16 mouse cellular contexts compared by ENCODE assay signal in genomic region chr10:40275991-40276390, GRCm38 (mm10). TPM values are rescaled to one million over a fixed set of nuclear protein-coding genes. Genes with fewer than 3 reads are reported as not detected.
DNase-seq lines count a peak whose midpoint lies in the region; ATAC-seq and TF ChIP-seq lines count a peak whose summit lies in the region.
"Had no signal": no experiment of that assay in that cellular context is flagged by ENCODE, and none has a peak within 500 bp of the region (broad histone marks: within the 10 kb centered on the region; RNA-seq: fewer than 3 reads in every experiment).

No protein-coding gene starts in this region.

- 0 out of 2 replicates have a peak, but pooled peaks have one; percentile 7 for ATAC-seq in liver, embryonic 13.5 days (ENCODE audit: low read depth)
- ATAC-seq in monocyte, adult 5-6 weeks (replicated peaks; ENCODE audit: insufficient number of reproducible peaks, low FRiP score, low TSS enrichment, poor library complexity, severe bottlenecking) = peak; percentile 96
- no peak for ATAC-seq in midbrain, embryonic 15.5 days (replicated peaks)
- no peak for ATAC-seq in midbrain, embryonic 14.5 days (ENCODE audit: low FRiP score, low TSS enrichment)

- no peaks in the 10 kb centered on the region for H3K27me3 ChIP-seq in liver, embryonic 13.5 days
- no peaks in the 10 kb centered on the region for H3K27me3 ChIP-seq in midbrain, embryonic 15.5 days (replicated peaks)
- no peaks in the 10 kb centered on the region for H3K27me3 ChIP-seq in midbrain, embryonic 14.5 days (ENCODE audit: control insufficient read depth, insufficient read depth, low read length)
- H3K27me3 ChIP-seq: heart, embryonic 12.5 days; neural tube, embryonic 15.5 days had no signal

- TF ChIP-seq POLR2A in bone marrow, adult 2 months (IDR thresholded peaks at IDR 0.05; ENCODE audit: borderline replicate concordance, control insufficient read depth, low read depth, low read length) = no peak

- H3K27ac ChIP-seq in bone marrow, adult 2 months (ENCODE audit: control insufficient read depth, insufficient read depth, low read depth, low read length, poor library complexity) = peak overlapping the region; percentile 84
- H3K27ac ChIP-seq in liver, embryonic 13.5 days = peak overlapping the region; percentile 76
- H3K27ac ChIP-seq in midbrain, embryonic 15.5 days = no peak overlapping the region
- H3K27ac ChIP-seq in midbrain, embryonic 14.5 days (replicated peaks; ENCODE audit: low read depth, low read length) = no peak overlapping the region
- H3K27ac ChIP-seq: hindbrain, embryonic 14.5 days; midbrain, embryonic 10.5 days; neural tube, embryonic 15.5 days had no signal

- WGBS in bone marrow, adult 2 months = 2% methylated on average over 7 of the region's 7 CpGs
- WGBS in liver, embryonic 13.5 days (ENCODE audit: insufficient replicate concordance) = 22% methylated on average over 7 of the region's 7 CpGs
- WGBS in midbrain, embryonic 15.5 days = 85% methylated on average over 7 of the region's 7 CpGs
- 86% methylated on average over 7 of the region's 7 CpGs for WGBS in midbrain, embryonic 14.5 days

- H3K4me1 ChIP-seq in bone marrow, adult 2 months (ENCODE audit: control insufficient read depth, insufficient read depth, low read length) = no peaks in the 10 kb centered on the region; the same call in 1 of the 2 replicates
- peaks cover 62% of the 10 kb centered on the region for H3K4me1 ChIP-seq in liver, embryonic 13.5 days (replicated peaks)
- H3K4me1 ChIP-seq in midbrain, embryonic 15.5 days = no peaks in the 10 kb centered on the region
- no peaks in the 10 kb centered on the region for H3K4me1 ChIP-seq in midbrain, embryonic 14.5 days (ENCODE audit: control insufficient read depth, insufficient read depth, low read length)
- H3K4me1 ChIP-seq: heart, embryonic 12.5 days; midbrain, embryonic 10.5 days; neural tube, embryonic 15.5 days had no signal

- TF ChIP-seq CTCF in bone marrow, adult 2 months (IDR thresholded peaks at IDR 0.05; ENCODE audit: control insufficient read depth, insufficient read depth, low read length) = no peak

- no peaks in the 10 kb centered on the region for H3K36me3 ChIP-seq in liver, embryonic 13.5 days
- H3K36me3 ChIP-seq in midbrain, embryonic 15.5 days (replicated peaks) = no peaks in the 10 kb centered on the region
- H3K36me3 ChIP-seq in midbrain, embryonic 14.5 days (ENCODE audit: control insufficient read depth, insufficient read depth, low read length) = no peaks in the 10 kb centered on the region
- H3K36me3 ChIP-seq: heart, embryonic 12.5 days; midbrain, embryonic 10.5 days; neural tube, embryonic 15.5 days had no signal

- no peaks in the 10 kb centered on the region for H3K9me3 ChIP-seq in liver, embryonic 13.5 days (replicated peaks)
- H3K9me3 ChIP-seq in midbrain, embryonic 15.5 days = no peaks in the 10 kb centered on the region
- H3K9me3 ChIP-seq in midbrain, embryonic 14.5 days (ENCODE audit: control insufficient read depth, low read length) = no peaks in the 10 kb centered on the region
- H3K9me3 ChIP-seq: heart, embryonic 12.5 days; midbrain, embryonic 10.5 days; neural tube, embryonic 15.5 days had no signal

- peak overlapping the region; percentile 27; the same call in 1 of the 2 replicates for H3K4me2 ChIP-seq in liver, embryonic 13.5 days
- no peak overlapping the region for H3K4me2 ChIP-seq in midbrain, embryonic 15.5 days
- H3K4me2 ChIP-seq in midbrain, embryonic 14.5 days (ENCODE audit: low read length) = no peak overlapping the region
- H3K4me2 ChIP-seq: heart, embryonic 12.5 days; hindbrain, embryonic 14.5 days; neural tube, embryonic 15.5 days had no signal

- peak; percentile 41 for DNase-seq in layer of hippocampus, adult 9-11 months
- DNase-seq in layer of hippocampus, adult 9-10 months (ENCODE audit: low spot score) = no peak
- DNase-seq in liver, embryonic 13.5 days = peak; percentile 16
- no peak for DNase-seq in adipocyte (ENCODE audit: low spot score)
- no peak for DNase-seq in midbrain, embryonic 14.5 days
- DNase-seq: adrenal gland, postnatal 14 days; cerebellum, adult 11-12 months; kidney, adult 2 months; right cerebral cortex, postnatal 14 days had no signal

- H3K4me3 ChIP-seq in bone marrow, adult 2 months (replicated peaks; ENCODE audit: control insufficient read depth, low read depth, low read length) = peak overlapping the region; percentile 22
- no peak overlapping the region for H3K4me3 ChIP-seq in liver, embryonic 13.5 days (replicated peaks)
- H3K4me3 ChIP-seq in midbrain, embryonic 15.5 days = no peak overlapping the region
- no peak overlapping the region for H3K4me3 ChIP-seq in midbrain, embryonic 14.5 days (replicated peaks; ENCODE audit: low read depth, low read length)
- H3K4me3 ChIP-seq: heart, embryonic 12.5 days; midbrain, embryonic 10.5 days; neural tube, embryonic 15.5 days had no signal

- H3K9ac ChIP-seq in liver, embryonic 13.5 days = peak overlapping the region; percentile 49
- H3K9ac ChIP-seq in midbrain, embryonic 15.5 days = no peak overlapping the region
- no peak overlapping the region for H3K9ac ChIP-seq in midbrain, embryonic 14.5 days (replicated peaks; ENCODE audit: low read length)
- H3K9ac ChIP-seq: heart, embryonic 12.5 days; hindbrain, embryonic 14.5 days; neural tube, embryonic 15.5 days had no signal

RNA-seq across cellular contexts. Expression of gene Gtf3c6, which starts 18.1 kb away (rescaled TPM):
- polyA plus RNA-seq in bone marrow, adult 2 months (2011; ENCODE audit: insufficient read depth, insufficient read length, low replicate concordance, missing spikeins) = 33.6 and 79.4 TPM in 2 replicates
- 48.5 and 53.9 TPM in 2 replicates for polyA plus RNA-seq in liver, embryonic 13.5 days (2015; fragmentation: Nextera tagmentation; extraction: Ambion mirVana)
- 59.3 to 82.5 TPM (median 81.6 TPM) in 3 replicates for total RNA-seq in monocyte, adult 5-6 weeks (2017)
- 78.8 and 80.0 TPM in 2 replicates for polyA plus RNA-seq in midbrain, embryonic 15.5 days (2015; fragmentation: Nextera tagmentation; extraction: Ambion mirVana)
- polyA plus RNA-seq in midbrain, embryonic 14.5 days (2014; fragmentation: Nextera tagmentation; extraction: Ambion mirVana) = 86.6 and 91.5 TPM in 2 replicates

RNA-seq across cellular contexts. Expression of gene Amd1, which starts 26.0 kb away (rescaled TPM):
- polyA plus RNA-seq in bone marrow, adult 2 months (2011; ENCODE audit: insufficient read depth, insufficient read length, low replicate concordance, missing spikeins) = 64.3 and 67.7 TPM in 2 replicates
- 58.0 and 79.3 TPM in 2 replicates for polyA plus RNA-seq in liver, embryonic 13.5 days (2015; fragmentation: Nextera tagmentation; extraction: Ambion mirVana)
- total RNA-seq in monocyte, adult 5-6 weeks (2017) = 78.0 to 100 TPM (median 91.1 TPM) in 3 replicates
- polyA plus RNA-seq in midbrain, embryonic 15.5 days (2015; fragmentation: Nextera tagmentation; extraction: Ambion mirVana) = 37.1 and 42.1 TPM in 2 replicates
- 37.4 and 46.0 TPM in 2 replicates for polyA plus RNA-seq in midbrain, embryonic 14.5 days (2014; fragmentation: Nextera tagmentation; extraction: Ambion mirVana)

RNA-seq across cellular contexts. Expression of gene Rpf2, which starts 29.2 kb away (rescaled TPM):
- 35.0 and 54.0 TPM in 2 replicates for polyA plus RNA-seq in bone marrow, adult 2 months (2011; ENCODE audit: insufficient read depth, insufficient read length, low replicate concordance, missing spikeins)
- polyA plus RNA-seq in liver, embryonic 13.5 days (2015; fragmentation: Nextera tagmentation; extraction: Ambion mirVana) = 61.4 and 74.1 TPM in 2 replicates
- total RNA-seq in monocyte, adult 5-6 weeks (2017) = 45.3 to 56.4 TPM (median 53.7 TPM) in 3 replicates
- polyA plus RNA-seq in midbrain, embryonic 15.5 days (2015; fragmentation: Nextera tagmentation; extraction: Ambion mirVana) = 61.9 and 63.6 TPM in 2 replicates
- 68.2 and 73.7 TPM in 2 replicates for polyA plus RNA-seq in midbrain, embryonic 14.5 days (2014; fragmentation: Nextera tagmentation; extraction: Ambion mirVana)

Comparison
In these comparisons a context has a peak if more than half of its experiments do, and no peak if none do; other contexts are left out.
1. DNase-seq: peak in layer of hippocampus, adult 9-11 months (single experiment) and liver, embryonic 13.5 days (single experiment); none in layer of hippocampus, adult 9-10 months (single experiment), adipocyte (single experiment) and midbrain, embryonic 14.5 days (single experiment).
2. H3K27ac ChIP-seq: peak in bone marrow, adult 2 months (single experiment) and liver, embryonic 13.5 days (single experiment); none in midbrain, embryonic 15.5 days (single experiment) and midbrain, embryonic 14.5 days (single experiment).
3. ATAC-seq: peak in liver, embryonic 13.5 days (single experiment) and monocyte, adult 5-6 weeks (single experiment); none in midbrain, embryonic 15.5 days (single experiment) and midbrain, embryonic 14.5 days (single experiment).